Mouse (Mus musculus) B cell, adult 62 days (primary cell): Measurements from ENCODE around the gene Cwf19l1. TPM values are rescaled to one million over a fixed set of nuclear protein-coding genes. Genes with fewer than 3 reads are reported as not detected.

Source experiments
- total RNA-seq: library from RNA; stranded (reverse); gene quantifications from 4 replicates; pipeline ENCODE4 v1.2.4, GENCODE M21; 2023

Cwf19l1 gene
- total RNA-seq: 26.2 to 32.3 TPM (median 29.9 TPM) in 4 replicates

GRCm38 (mm10) chr19:44135072-44135959 is at the start of gene Cwf19l1:
Cwf19l1 (minus strand) TSS chr19:44135876.

GRCm38 (mm10) chr19:44145702-44146567 is 10.3 kb upstream of the Cwf19l1 start, which contains the start of gene Bloc1s2:
Bloc1s2 (minus strand) TSS chr19:44146446.

DNA sequence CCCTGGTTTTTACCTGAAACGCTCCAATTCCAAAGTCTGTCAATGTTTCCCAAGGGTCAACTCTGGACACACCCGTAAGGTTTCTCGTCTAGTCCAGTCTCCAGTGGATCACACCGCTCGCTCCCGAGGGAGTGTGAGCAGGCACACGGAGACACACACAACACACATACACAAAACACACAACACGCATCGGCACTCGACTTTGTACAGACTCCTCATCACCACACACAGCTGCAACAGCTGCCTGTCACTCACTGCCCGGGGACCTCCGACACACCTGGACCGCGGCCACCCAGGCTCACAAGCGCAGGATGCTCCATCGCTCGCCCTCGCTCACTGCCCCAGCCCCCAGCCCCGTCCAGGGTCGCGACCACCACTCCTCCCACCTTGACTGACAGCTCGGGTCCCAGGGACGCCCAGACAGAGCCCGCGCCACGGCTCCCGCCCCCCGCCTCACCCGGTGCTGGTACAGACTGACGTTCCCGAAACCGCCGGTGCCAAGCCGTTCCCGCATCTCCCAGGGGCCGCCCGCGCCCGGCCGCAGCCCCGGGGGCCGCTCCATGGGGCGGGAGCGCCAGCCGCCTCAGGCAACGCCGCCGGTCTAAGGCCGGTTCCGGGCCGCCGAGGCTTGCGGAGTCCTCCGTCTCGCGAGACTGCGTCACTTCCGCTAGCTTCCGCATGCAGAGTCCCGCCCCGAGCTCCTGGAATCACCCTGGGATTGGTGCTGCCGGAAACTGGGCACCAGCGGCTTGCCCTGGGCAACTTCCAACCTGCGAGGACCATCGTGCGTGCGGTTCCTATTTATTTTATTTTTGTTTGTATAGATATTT is 28.6 kb downstream of the Cwf19l1 start, which contains the start of gene Chuk:
Gene Chuk, minus strand, starts transcription at position 650 of the 830 bp plus-strand sequence.

DNA sequence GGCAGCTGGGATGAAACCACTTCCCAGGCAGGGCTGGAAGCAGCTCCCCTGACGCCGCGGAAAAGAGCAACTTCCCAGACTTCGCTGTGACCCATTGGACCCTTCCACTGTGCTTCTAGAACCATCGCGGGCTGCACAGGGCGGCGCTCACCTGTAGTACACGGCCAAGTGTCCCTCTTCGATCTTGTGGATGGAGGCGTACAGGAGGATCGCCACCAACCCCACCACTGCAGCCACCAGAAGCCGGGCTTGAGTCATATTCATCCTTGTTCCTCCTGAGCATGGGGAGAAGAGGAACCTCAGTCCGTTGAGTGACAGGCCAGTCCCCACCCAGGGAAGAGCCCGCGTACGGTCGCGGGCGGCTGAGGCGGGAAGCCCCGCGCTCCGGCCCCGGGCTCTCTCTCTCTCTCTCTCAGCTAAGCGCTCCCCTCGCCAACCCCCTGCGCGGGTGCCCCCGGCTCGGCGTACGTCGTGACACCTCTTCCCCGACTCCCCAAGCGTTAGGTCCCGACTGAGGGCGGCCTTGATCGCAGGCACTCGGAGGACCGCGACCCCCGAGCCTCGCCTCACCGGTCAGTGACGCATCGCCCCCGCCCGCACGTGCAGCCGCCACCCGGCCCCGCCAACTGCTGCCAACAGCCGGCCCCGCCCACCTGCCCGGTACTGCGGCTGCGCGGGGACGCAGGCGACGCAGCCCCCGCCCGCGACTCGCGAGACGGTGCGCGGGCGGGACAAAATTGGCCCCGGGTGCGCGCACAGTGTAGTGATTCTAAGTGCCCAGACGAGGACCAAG is 66.4 kb downstream of the Cwf19l1 start, which contains the start of gene Erlin1:
Gene Erlin1, minus strand, starts transcription at position 665 of the 793 bp plus-strand sequence.

Other genes starting within 250 kb of the Cwf19l1 start
- gene Dnmbp, start 195.7 kb downstream of the Cwf19l1 start, total RNA-seq: 8.4 to 11.0 TPM (median 9.0 TPM) in 4 replicates
- gene Cpn1, start 149.3 kb downstream of the Cwf19l1 start, total RNA-seq: not detected in 4 replicates
- not detected in 4 replicates for gene Cyp2c23, start 106.7 kb downstream of the Cwf19l1 start, total RNA-seq
- gene Erlin1, start 66.1 kb downstream of the Cwf19l1 start, total RNA-seq: 18.5 to 23.1 TPM (median 19.5 TPM) in 4 replicates
- 84.8 to 90.8 TPM (median 85.9 TPM) in 4 replicates for gene Chuk, start 28.4 kb downstream of the Cwf19l1 start, total RNA-seq
- 84.5 to 97.8 TPM (median 87.2 TPM) in 4 replicates for gene Bloc1s2, start 10.6 kb upstream of the Cwf19l1 start, total RNA-seq
- gene Pkd2l1, start 56.6 kb upstream of the Cwf19l1 start, total RNA-seq: not detected in 4 replicates
- not detected in 4 replicates for gene Scd3, start 67.4 kb upstream of the Cwf19l1 start, total RNA-seq
- gene Scd2, start 157.8 kb upstream of the Cwf19l1 start, total RNA-seq: 39.1 to 42.5 TPM (median 39.8 TPM) in 4 replicates
- gene Scd4, start 197.2 kb upstream of the Cwf19l1 start, total RNA-seq: 0.85 to 2.0 TPM (median 1.5 TPM) in 4 replicates